Mouse (Mus musculus): Measurements from ENCODE around the gene Mpc1. TPM values are rescaled to one million over a fixed set of nuclear protein-coding genes. Genes with fewer than 3 reads are reported as not detected.

Gene Mpc1
- polyA plus RNA-seq, 2 experiments: 95.6 to 184 TPM

DNA sequence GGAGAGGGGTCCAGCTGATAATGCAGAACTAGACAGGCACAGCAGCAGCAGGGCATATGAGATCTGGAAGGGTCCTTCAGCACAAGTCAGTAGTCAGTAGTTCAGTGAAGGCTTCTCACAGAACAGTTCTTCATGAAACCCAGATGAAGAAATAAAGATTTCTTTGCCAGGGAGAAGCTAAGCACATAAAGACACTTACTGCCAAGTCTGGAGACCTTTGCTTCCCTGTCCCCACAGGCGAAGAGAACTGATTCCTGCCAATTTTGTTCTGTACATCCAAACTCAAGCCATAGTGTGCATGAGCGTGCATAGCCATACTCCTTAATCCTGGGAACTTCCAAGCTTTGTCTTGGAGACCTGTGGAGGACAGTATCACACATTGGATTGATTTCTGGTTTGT, 15.6 kb downstream of the Mpc1 start:
- Histone ChIP-seq H3K9ac (ENCODE audit: low read depth, low read length, severe bottlenecking) (no peak overlapping the region), H3K9me3 (ENCODE audit: control insufficient read depth, low read length) (no peaks in the 10 kb centered on the region), H3K4me2 (replicated peaks; ENCODE audit: low read depth, low read length, severe bottlenecking) (no peak overlapping the region), H3K27ac (replicated peaks; ENCODE audit: low read depth, low read length) (no peak overlapping the region), H3K27me3 (ENCODE audit: control insufficient read depth, insufficient read depth, low read length) (no peaks in the 10 kb centered on the region), H3K4me1 (ENCODE audit: control insufficient read depth, insufficient read depth, low read length) (no peaks in the 10 kb centered on the region), H3K36me3 (ENCODE audit: control insufficient read depth, insufficient read depth, low read length) (peaks cover 12% of the 10 kb centered on the region; the same call in 1 of the 2 replicates), H3K4me3 (replicated peaks; ENCODE audit: low read length) (no peak overlapping the region)
- 81% methylated on average over 2 of the region's 2 CpGs for WGBS
- TF ChIP-seq POLR2A (IDR thresholded peaks at IDR 0.05; ENCODE audit: borderline replicate concordance, extremely low read depth, insufficient read depth, insufficient read length): no peak
- DNase-seq (ENCODE audit: low spot score): no peak
- ATAC-seq (ENCODE audit: low FRiP score, low read depth): no peak

DNA sequence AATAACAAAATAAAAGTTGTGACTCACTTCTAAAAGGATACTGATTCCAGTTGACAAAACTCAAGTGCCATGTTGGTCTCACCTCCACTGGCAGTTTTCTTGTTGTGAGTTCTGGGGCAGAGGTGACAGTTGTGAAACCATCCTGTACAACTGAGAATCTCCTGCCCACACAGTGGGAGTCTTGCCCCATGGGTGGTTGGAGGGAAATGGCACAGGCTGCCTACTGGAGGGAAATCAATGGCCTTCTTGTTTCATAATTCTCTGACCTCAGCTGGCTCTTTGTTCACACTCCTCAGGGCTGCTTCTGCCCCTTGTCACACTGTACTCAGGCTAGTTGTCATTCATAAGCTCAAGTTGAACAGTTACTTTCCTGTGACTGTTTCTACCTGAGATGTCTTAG, 16.8 kb downstream of the Mpc1 start:
- ATAC-seq (ENCODE audit: low FRiP score, low read depth) (no peak), DNase-seq (ENCODE audit: low spot score) (no peak)
- H3K4me2 ChIP-seq (replicated peaks; ENCODE audit: low read depth, low read length, severe bottlenecking): no peak overlapping the region
- H3K4me1 ChIP-seq (ENCODE audit: control insufficient read depth, insufficient read depth, low read length): no peaks in the 10 kb centered on the region
- H3K9ac ChIP-seq (ENCODE audit: low read depth, low read length, severe bottlenecking): no peak overlapping the region
- no peaks in the 10 kb centered on the region for H3K27me3 ChIP-seq (ENCODE audit: control insufficient read depth, insufficient read depth, low read length)
- H3K4me3 ChIP-seq (replicated peaks; ENCODE audit: low read length): no peak overlapping the region
- TF ChIP-seq POLR2A (IDR thresholded peaks at IDR 0.05; ENCODE audit: borderline replicate concordance, extremely low read depth, insufficient read depth, insufficient read length): no peak
- H3K27ac ChIP-seq (replicated peaks; ENCODE audit: low read depth, low read length): no peak overlapping the region
- no peaks in the 10 kb centered on the region for H3K9me3 ChIP-seq (ENCODE audit: control insufficient read depth, low read length)
- H3K36me3 ChIP-seq (ENCODE audit: control insufficient read depth, insufficient read depth, low read length): peaks cover 9% of the 10 kb centered on the region; the same call in 1 of the 2 replicates

DNA sequence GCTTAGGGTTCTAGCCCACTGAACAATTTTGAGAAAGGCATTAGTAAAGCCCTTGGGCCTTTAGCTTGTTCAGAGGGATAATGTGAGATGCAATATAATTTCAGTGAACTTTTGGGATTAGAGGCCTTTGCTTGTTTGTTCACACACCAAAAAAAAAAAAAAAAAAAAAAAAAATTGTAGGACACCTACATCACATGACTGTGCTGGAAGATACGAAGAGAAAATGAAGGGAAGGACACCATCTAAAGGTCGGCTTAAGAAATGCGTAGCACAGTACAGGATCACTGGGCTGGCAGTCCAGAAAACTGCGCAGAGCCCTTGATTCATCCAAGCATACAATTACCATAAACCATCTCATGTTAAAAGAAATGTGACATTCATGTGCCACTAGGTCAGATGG, 18.8 kb downstream of the Mpc1 start:
- Histone ChIP-seq H3K27ac (replicated peaks; ENCODE audit: low read depth, low read length) (no peak overlapping the region), H3K27me3 (ENCODE audit: control insufficient read depth, insufficient read depth, low read length) (no peaks in the 10 kb centered on the region), H3K9ac (ENCODE audit: low read depth, low read length, severe bottlenecking) (no peak overlapping the region), H3K4me2 (replicated peaks; ENCODE audit: low read depth, low read length, severe bottlenecking) (no peak overlapping the region), H3K9me3 (ENCODE audit: control insufficient read depth, low read length) (no peaks in the 10 kb centered on the region), H3K4me3 (replicated peaks; ENCODE audit: low read length) (no peak overlapping the region), H3K36me3 (ENCODE audit: control insufficient read depth, insufficient read depth, low read length) (peaks cover 9% of the 10 kb centered on the region; the same call in 1 of the 2 replicates), H3K4me1 (ENCODE audit: control insufficient read depth, insufficient read depth, low read length) (no peaks in the 10 kb centered on the region)
- DNase-seq (ENCODE audit: low spot score) (no peak), ATAC-seq (ENCODE audit: low FRiP score, low read depth) (no peak)
- WGBS: 71% methylated on average over 4 of the region's 4 CpGs
- no peak for TF ChIP-seq POLR2A (IDR thresholded peaks at IDR 0.05; ENCODE audit: borderline replicate concordance, extremely low read depth, insufficient read depth, insufficient read length)

DNA sequence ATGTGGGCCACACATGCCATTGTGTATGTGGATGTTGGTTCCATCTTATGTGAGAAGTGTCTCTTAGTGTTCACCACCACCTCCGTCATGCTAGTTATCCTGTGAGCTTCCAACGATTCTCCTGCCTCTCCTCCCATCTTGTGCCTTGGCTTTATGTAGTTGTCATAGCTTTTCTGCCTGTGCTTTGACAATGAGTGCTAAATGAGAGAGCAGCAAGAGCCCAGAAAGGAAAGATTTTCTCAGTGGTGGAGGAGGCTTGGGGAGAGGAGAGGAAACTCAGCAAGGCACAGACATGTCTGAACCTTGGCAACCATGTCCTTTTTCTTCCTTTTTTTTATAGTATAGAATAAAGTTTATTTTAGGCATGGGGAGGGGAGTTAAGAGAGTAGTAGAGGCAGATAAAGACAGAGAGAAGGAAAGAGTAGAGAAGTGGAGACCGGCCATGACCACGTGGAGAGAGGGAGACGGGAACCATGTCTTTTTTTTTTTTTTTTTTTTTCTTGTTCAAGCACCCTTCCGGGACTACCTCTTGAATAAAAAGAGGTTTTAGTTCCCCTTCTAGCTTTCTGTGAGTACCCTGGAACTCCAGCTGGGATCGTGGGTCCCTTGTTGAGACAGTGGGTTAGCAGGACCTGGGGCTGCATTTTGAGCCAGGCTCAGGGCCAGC, 20.2 kb downstream of the Mpc1 start:
- no peaks in the 10 kb centered on the region for H3K4me1 ChIP-seq (ENCODE audit: control insufficient read depth, insufficient read depth, low read length)
- ATAC-seq (ENCODE audit: low FRiP score, low read depth): no peak
- H3K27ac ChIP-seq (replicated peaks; ENCODE audit: low read depth, low read length): no peak overlapping the region
- no peaks in the 10 kb centered on the region for H3K27me3 ChIP-seq (ENCODE audit: control insufficient read depth, insufficient read depth, low read length)
- no peaks in the 10 kb centered on the region for H3K9me3 ChIP-seq (ENCODE audit: control insufficient read depth, low read length)
- H3K9ac ChIP-seq (ENCODE audit: low read depth, low read length, severe bottlenecking): no peak overlapping the region
- DNase-seq (ENCODE audit: low spot score): no peak
- no peak overlapping the region for H3K4me3 ChIP-seq (replicated peaks; ENCODE audit: low read length)
- 66% methylated on average over 7 of the region's 7 CpGs for WGBS
- peaks cover 5% of the 10 kb centered on the region; the same call in 1 of the 2 replicates for H3K36me3 ChIP-seq (ENCODE audit: control insufficient read depth, insufficient read depth, low read length)
- no peak for TF ChIP-seq POLR2A (IDR thresholded peaks at IDR 0.05; ENCODE audit: borderline replicate concordance, extremely low read depth, insufficient read depth, insufficient read length)
- no peak overlapping the region for H3K4me2 ChIP-seq (replicated peaks; ENCODE audit: low read depth, low read length, severe bottlenecking)

DNA sequence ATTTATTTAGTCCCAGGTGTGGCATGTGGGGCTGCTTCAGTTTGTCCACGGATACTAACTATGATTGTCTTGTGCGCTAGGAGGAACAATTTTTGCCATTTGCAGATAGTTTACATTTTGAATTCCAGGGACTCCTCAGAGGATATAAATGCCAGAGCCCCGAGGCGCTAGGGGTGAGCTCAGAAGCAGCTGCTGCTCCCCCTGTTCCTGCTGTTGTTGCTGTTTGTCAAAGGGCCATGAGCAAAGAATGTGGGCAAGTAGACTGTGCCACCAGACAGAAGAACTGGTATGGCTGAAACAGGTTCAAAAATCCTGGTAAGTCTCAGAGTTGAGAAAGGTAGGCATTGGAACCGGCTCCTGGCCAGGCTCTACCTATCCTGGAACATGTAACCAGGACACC, 21.0 kb downstream of the Mpc1 start:
- no peaks in the 10 kb centered on the region for H3K4me1 ChIP-seq (ENCODE audit: control insufficient read depth, insufficient read depth, low read length)
- H3K27ac ChIP-seq (replicated peaks; ENCODE audit: low read depth, low read length): no peak overlapping the region
- DNase-seq (ENCODE audit: low spot score): no peak
- no peak overlapping the region for H3K4me2 ChIP-seq (replicated peaks; ENCODE audit: low read depth, low read length, severe bottlenecking)
- no peaks in the 10 kb centered on the region for H3K9me3 ChIP-seq (ENCODE audit: control insufficient read depth, low read length)
- WGBS: 45% methylated on average over 5 of the region's 5 CpGs
- TF ChIP-seq POLR2A (IDR thresholded peaks at IDR 0.05; ENCODE audit: borderline replicate concordance, extremely low read depth, insufficient read depth, insufficient read length): no peak
- no peak overlapping the region for H3K4me3 ChIP-seq (replicated peaks; ENCODE audit: low read length)
- H3K27me3 ChIP-seq (ENCODE audit: control insufficient read depth, insufficient read depth, low read length): no peaks in the 10 kb centered on the region
- no peak overlapping the region for H3K9ac ChIP-seq (ENCODE audit: low read depth, low read length, severe bottlenecking)
- H3K36me3 ChIP-seq (ENCODE audit: control insufficient read depth, insufficient read depth, low read length): no peaks in the 10 kb centered on the region
- ATAC-seq (ENCODE audit: low FRiP score, low read depth): peak; percentile 57; the same call in 1 of the 2 replicates

All from limb, embryonic 14.5 days (tissue).